Mouse (Mus musculus): ENCODE data around the gene Bfsp1.

DNA sequence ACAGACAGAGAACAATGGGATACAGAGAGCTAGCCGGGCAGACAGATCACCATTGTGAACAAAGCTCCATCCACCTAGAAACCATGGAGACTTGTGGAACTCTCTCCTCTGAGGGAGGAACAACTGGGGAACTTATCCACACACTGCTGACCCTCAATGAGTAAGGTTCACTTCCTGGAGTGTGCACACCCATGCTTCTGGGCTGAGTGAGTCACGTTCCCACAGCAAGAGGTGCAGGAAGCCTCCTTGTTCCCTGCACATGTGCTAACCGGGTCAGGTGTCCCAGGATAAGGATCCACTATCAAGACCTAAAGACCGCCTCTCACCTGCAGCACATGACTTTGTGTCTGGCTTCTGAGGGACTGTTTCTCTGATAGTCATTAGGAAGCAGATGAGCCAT, 9.5 kb downstream of the Bfsp1 start:
- no peak for TF ChIP-seq CTCF (IDR thresholded peaks at IDR 0.05 in 2 of 3, conservative IDR thresholded peaks at IDR 0.05 in 1 of 3; ENCODE audit: control insufficient read depth in 1 of 3, insufficient read depth in 1 of 3, low read depth in 2 of 3, low read length in 3 of 3, poor library complexity in 1 of 3, severe bottlenecking in 1 of 3)
- no peak for TF ChIP-seq POLR2AphosphoS2 (IDR thresholded peaks at IDR 0.05; ENCODE audit: low read length)
- TF ChIP-seq CHD1 (IDR thresholded peaks at IDR 0.05; ENCODE audit: low read depth, low read length), result no peak
- no peak for TF ChIP-seq POLR2A (IDR thresholded peaks at IDR 0.05; ENCODE audit: control insufficient read depth in 1 of 2, insufficient read depth in 1 of 2, low read depth in 1 of 2, low read length in 2 of 2, poor library complexity in 1 of 2)
- no peak for TF ChIP-seq ELF1 (IDR thresholded peaks at IDR 0.05; ENCODE audit: low read depth, low read length)
- TF ChIP-seq JUND (IDR thresholded peaks at IDR 0.05; ENCODE audit: low read depth, low read length), result no peak
- no peak for TF ChIP-seq EP300 (IDR thresholded peaks at IDR 0.05; ENCODE audit: low read depth in 1 of 2, low read length in 2 of 2)
- no peak for TF ChIP-seq USF1 (IDR thresholded peaks at IDR 0.05; ENCODE audit: low read depth, low read length)
- no peak for TF ChIP-seq CHD2 (IDR thresholded peaks at IDR 0.05; ENCODE audit: low read length)
